Mouse (Mus musculus) layer of hippocampus, adult 9-10 months (tissue): ENCODE measurements around the gene Prpf4.

Experiments
- DNase-seq: peaks from one replicate; pipeline ENCODE4 v3.0.0; 2022; ENCODE audit warnings: low spot score

The Prpf4 gene

GRCm38 (mm10) chr4:62389592-62390512, 18.7 kb upstream of the Prpf4 start:
- no peak for DNase-seq

- DNase-seq = no peak
These were observed 16.7 kb upstream of the Prpf4 start for GRCm38 (mm10) chr4:62391892-62392291.

- DNase-seq = no peak
These were observed 15.1 kb upstream of the Prpf4 start for GRCm38 (mm10) chr4:62393459-62393858.

- no peak for DNase-seq
These were observed 12.8 kb upstream of the Prpf4 start for GRCm38 (mm10) chr4:62395806-62396205.

GRCm38 (mm10) chr4:62397616-62398365, 10.8 kb upstream of the Prpf4 start:
- peak; percentile 24 for DNase-seq

GRCm38 (mm10) chr4:62398956-62399355, 9.6 kb upstream of the Prpf4 start:
- peak; percentile 26 for DNase-seq

GRCm38 (mm10) chr4:62406133-62406532, 2.5 kb upstream of the Prpf4 start:
- DNase-seq = no peak

- DNase-seq = peak; percentile 62
These were observed 641 bp upstream of the Prpf4 start for GRCm38 (mm10) chr4:62407730-62408582.

GRCm38 (mm10) chr4:62409615-62410014, 1.0 kb downstream of the Prpf4 start:
- DNase-seq = no peak

GRCm38 (mm10) chr4:62410325-62410724, 1.7 kb downstream of the Prpf4 start:
- DNase-seq = no peak

GRCm38 (mm10) chr4:62411606-62412005, 3.0 kb downstream of the Prpf4 start:
- DNase-seq = no peak

- no peak for DNase-seq
These were observed 9.9 kb downstream of the Prpf4 start for GRCm38 (mm10) chr4:62418448-62418847.

GRCm38 (mm10) chr4:62419091-62419490, 10.5 kb downstream of the Prpf4 start:
- DNase-seq = no peak

GRCm38 (mm10) chr4:62425891-62426290, 17.3 kb downstream of the Prpf4 start:
- no peak for DNase-seq

- DNase-seq = no peak
These were observed 19.6 kb downstream of the Prpf4 start for GRCm38 (mm10) chr4:62427978-62428758.

GRCm38 (mm10) chr4:62429616-62430015, 21.0 kb downstream of the Prpf4 start:
- no peak for DNase-seq

GRCm38 (mm10) chr4:62430678-62431077, 22.1 kb downstream of the Prpf4 start:
- DNase-seq = no peak

- no peak for DNase-seq
These were observed 22.9 kb downstream of the Prpf4 start for GRCm38 (mm10) chr4:62431522-62431921.

- no peak for DNase-seq
These were observed 25.6 kb downstream of the Prpf4 start for GRCm38 (mm10) chr4:62433939-62434870.

- no peak for DNase-seq
These were observed 26.5 kb downstream of the Prpf4 start, which contains the start of gene Rnf183 for GRCm38 (mm10) chr4:62435081-62435480. Gene Rnf183 (minus strand): TSS chr4:62435252.
